Mouse (Mus musculus) brain, adult 2 months (tissue): ENCODE data around the gene Fam131a.
"Not testable (repeated sequence)": the region's sequence is repeated elsewhere in the genome, so short reads cannot be mapped to it uniquely, and the experiment has no call there.

Experiments
- DNase-seq: peaks from one replicate; pipeline ENCODE4 v3.0.0; 2011; ENCODE audit warnings: low read depth, low spot score

Gene Fam131a

DNA sequence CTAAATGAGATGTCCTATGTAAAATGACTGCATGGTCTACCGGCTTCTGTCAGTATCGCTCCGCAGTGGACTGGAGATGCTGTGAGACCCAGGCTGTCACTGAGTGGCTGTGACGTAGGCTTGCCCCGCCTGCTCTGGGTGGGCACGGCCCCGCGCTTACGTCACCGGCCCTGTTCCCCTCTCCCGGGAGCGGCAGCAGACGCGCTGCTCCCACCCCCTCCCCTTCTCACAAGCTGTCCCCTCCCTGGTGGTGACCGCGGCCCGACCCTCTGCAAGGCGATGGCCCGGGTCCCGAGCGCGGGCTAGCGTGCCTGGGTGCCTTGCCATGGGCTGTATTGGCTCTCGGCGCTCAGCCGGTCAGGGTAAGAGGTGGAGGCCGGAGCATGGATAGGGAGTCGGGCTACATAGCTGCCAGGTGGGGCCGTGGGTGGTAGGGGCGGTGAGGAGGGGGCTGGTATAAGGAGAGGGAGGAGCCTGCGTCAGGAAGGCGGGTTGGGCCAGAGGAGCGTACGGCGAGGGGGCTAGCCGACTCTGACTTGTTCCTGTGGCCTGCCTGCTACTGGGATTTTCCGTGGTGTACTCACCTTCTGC is at the start of gene Fam131a:
TSS of gene Fam131a (plus strand) at position 131 of the 591 bp plus-strand sequence.
- peak; percentile 98 for DNase-seq

- DNase-seq = no peak
Measured at GRCm38 (mm10) chr16:20643911-20644310, 49.1 kb upstream of the Fam131a start.

- DNase-seq = peak; percentile 97
Measured at GRCm38 (mm10) chr16:20651076-20651946, 41.7 kb upstream of the Fam131a start, which contains the start of gene Psmd2. Gene Psmd2 (plus strand): TSS chr16:20651652.

DNA sequence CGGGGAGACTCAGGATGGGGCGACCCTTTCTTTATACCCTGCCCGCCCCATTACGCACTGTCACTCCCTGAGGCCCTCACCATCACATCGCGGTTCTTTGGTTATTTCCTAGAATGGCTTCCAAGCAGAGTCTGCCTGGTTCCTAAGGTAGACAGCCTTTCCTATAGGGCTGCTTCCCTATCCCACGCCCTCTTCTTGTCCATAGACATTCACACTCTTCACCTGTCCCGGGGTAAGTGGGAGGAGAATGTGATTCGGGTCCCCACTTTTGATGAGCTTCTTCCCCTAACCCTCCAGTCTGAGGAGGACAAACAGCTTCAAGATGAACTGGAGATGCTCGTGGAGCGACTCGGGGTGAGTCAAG is 41.1 kb upstream of the Fam131a start:
- no peak for DNase-seq

DNA sequence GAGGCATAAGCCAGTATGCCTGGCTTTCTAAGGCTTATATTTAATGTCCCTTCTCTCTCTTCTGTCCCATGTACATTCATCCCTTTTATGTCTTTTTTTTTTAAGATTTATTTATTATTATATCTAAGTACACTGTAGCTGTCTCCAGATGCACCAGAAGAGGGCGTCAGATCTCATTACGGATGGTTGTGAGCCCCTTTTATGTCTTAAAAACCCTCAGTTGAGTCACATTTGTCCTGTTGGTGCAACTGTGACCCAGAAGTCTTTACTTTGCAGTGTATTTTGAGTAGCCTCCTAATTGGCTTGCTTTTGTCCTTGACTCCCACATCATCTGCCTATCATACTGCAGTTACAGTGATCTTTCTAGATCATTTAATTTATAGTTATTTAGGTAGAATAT is 39.7 kb upstream of the Fam131a start:
- no peak for DNase-seq

DNA sequence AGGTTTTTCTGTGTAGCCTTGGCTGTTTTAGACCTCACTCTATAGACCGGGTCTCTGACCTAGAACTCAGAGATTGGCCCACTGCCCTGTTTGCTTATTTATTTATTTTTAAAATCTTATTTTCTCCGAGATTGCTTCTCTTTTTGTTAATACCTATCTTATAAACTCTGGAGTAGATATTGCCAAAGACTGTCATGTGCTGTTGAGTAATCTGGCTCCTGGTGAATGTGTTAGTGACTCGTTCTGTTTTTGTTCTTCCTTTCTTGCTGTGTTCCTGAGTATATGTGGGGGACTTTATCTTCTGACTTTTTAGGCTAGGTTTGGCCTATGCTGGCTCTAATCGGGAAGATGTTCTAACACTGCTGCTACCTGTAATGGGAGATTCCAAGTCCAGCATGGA is 35.4 kb upstream of the Fam131a start:
- DNase-seq = no peak

- not testable (repeated sequence) for DNase-seq
Measured at GRCm38 (mm10) chr16:20668013-20668412, 25.0 kb upstream of the Fam131a start, which contains the start of gene Eif4g1. Gene Eif4g1 (plus strand): TSS chr16:20668313.

- DNase-seq = no peak
Measured at GRCm38 (mm10) chr16:20670291-20670690, 22.8 kb upstream of the Fam131a start.

- no peak for DNase-seq
Measured at GRCm38 (mm10) chr16:20671886-20672285, 21.2 kb upstream of the Fam131a start.

GRCm38 (mm10) chr16:20672500-20672902 is 20.5 kb upstream of the Fam131a start:
- DNase-seq = peak; percentile 98

- no peak for DNase-seq
Measured at GRCm38 (mm10) chr16:20672965-20673705, 19.9 kb upstream of the Fam131a start.

DNA sequence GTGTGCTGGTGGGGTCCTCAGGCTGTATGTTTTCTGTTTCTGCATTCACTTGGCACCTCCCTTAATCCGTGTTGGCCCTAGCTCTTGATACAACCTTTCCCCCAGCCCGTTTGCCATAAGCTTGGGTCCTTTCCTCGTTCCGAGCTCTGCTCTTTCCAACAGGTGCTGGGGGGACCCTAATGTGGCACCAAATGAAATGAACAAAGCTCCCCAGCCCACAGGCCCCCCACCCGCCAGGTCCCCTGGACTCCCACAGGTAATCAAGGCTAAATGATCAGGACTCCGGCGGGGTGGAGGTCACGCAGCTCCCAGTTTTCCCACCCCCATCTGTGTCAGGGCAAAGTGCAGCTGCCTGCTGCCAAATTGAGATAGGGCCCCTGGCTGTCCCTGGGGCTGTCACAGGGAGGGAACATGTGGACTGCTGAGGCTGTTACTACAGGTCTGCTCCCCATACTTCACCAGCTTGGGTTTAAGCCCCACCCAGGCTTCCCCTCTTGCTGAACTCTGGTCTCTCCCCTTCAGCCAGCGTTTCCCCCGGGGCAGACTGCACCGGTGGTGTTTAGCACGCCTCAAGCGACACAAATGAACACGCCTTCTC is 19.2 kb upstream of the Fam131a start:
- DNase-seq = no peak

GRCm38 (mm10) chr16:20675213-20675612 is 17.8 kb upstream of the Fam131a start:
- no peak for DNase-seq

GRCm38 (mm10) chr16:20676702-20677101 is 16.3 kb upstream of the Fam131a start:
- no peak for DNase-seq

GRCm38 (mm10) chr16:20677380-20677779 is 15.7 kb upstream of the Fam131a start:
- DNase-seq = no peak

DNA sequence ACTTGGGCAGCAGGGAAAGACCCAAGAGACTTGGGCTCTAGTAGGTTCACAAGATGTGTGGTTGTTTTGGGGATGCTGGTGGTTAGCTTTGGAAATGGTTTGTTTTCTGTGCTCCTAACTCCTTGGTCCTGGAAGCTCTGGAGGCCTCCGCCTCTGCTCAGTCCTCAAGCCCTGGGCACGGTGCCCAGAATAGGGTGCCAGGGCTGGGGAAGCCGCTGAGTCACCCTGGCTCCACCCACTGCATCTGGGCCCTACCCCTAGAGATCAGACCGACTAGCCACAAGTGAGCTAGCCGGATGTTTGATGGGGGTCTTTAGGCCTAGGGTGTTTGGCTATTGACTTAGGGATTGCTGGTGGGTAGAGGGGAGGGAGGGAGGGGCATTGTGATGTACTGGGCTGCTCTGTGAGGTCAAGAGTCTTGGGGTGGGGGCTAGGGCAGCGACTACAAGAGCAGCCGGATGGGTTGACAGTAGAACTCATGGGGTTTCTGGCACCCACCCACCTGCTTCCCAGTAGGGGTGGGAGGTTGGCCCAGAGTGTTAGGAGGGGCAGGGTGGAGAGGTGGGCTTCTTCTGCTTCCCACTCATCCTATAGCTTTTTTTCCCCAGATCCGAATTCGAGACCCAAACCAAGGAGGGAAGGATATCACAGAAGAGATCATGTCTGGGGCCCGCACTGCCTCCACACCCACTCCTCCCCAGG is 14.9 kb upstream of the Fam131a start:
- DNase-seq = peak; percentile 88

DNA sequence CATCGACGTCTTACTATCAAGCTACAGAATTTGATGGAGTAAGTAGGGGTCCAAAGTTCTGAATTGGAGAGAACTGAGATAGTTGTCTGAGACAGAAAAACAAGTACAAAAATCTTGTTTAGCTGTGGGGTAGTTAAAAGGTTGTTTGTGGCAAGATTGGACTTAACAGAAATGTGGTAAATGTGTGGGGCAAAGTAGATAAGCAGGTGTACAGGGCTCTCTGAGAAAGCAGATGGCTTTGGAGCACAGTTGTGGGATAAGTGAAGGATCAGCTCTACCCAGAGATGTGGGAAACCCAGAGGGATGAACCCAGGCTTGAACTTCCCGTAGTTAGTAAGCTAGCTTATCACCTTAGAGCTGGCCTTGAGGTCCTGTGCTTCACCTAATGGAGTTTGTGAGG is 2.3 kb upstream of the Fam131a start:
- DNase-seq = no peak

DNA sequence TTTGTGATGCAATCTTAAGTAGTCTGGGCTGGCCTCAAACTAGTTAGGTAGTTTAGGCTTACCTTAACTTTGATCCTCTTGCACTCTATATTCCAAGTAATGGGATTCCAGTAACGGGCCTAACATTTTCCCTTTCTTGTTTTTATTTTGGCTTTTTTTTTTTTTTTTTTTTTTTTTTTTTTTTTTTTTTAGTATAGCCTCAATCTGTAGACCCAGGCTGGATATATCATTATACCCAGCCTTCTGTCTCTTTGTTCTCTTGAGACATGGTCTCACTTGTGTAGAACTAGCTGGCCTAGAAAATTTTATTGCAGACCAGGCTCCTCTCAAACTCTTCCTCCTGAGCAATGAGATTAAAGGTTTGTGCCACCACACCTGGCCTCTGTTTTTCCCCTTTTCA is 1.4 kb upstream of the Fam131a start:
- DNase-seq = no peak

DNA sequence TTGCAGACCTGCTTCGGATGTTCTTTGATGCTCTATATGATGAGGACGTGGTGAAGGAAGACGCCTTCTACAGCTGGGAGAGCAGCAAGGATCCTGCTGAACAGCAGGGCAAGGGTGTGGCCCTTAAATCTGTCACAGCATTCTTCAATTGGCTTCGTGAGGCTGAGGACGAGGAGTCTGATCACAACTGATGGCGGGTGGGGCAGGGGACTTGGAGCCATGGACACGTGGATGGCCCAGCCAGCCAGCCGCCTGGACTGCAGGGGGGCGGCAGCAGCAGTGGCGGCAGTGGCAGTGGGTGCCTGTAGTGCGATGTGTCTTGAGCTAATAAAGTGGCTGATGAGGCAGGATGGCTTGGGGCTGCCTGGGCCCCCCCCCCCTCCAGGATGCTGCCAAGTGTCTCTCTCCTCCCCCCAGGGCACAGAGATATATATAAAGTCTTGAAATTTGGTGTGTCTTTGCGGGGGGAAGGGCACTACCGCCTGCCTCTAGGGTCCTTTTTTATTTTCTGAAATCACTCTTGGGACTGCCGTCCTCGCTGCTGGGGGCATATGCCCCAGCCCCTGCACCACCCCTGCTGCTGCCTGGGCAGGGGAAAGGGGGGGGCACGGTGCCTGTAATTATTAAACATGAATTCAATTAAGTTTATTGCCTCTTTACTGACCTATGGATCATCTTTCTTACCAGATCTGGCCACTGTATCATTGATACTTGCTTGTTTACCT is 638 bp upstream of the Fam131a start:
- DNase-seq = no peak

DNA sequence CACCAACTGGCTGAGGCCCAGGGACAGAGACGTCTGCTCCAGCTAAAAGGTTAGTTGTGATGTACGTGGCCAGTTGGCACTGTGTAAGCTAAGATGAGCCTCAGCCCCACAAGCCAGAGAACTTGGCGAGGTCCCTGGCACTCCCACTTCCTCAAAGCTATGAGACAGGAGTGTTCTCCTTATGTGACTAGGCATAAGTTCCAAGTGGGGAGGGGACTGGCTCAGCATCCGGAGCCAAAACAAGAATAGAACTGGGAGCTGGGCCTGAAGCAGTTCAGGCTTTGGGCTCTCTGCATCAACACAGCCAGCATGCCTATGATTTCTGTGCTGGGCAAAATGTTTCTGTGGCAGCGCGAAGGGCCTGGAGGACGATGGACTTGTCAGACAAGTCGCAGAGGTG is 1.7 kb downstream of the Fam131a start:
- DNase-seq = peak; percentile 93
